Mouse (Mus musculus): ENCODE data around the gene Wnt7b. TPM values are rescaled to one million over a fixed set of nuclear protein-coding genes. Genes with fewer than 3 reads are reported as not detected.

Gene Wnt7b
- total RNA-seq (2021) = not detected
- long read RNA-seq, experiment 1 = 0 reads
- long read RNA-seq, experiment 2 = 0 reads

DNA sequence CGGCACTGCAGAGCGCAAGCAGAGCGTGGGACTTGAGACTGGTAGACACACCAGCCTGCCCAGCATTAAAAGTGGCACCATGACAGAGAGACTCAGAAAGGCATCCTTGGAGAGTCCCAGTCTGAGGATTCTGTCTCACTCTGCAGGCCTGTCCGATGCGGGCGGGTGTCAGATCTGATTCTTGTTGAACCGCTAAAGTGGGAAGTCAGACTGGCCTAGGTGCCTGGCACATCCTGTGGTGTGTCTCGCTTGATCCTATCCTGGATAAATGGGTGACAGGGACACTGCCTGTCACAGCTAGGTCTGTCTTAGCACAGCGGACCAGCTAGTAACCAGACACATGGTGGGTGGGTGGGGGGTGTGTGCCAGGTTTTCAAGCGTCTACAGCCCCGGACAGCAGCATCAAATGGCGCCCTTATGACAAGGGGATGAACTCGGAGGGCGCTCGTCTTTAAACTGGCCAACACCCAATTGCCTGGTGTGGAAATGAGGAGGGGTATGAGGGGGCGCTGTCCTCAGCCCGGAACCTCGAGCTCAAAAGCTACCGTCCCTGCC, at the start of gene Wnt7b:
Wnt7b (minus strand) TSS at position 118 of the 555 bp plus-strand sequence.
- no peak for DNase-seq

DNA sequence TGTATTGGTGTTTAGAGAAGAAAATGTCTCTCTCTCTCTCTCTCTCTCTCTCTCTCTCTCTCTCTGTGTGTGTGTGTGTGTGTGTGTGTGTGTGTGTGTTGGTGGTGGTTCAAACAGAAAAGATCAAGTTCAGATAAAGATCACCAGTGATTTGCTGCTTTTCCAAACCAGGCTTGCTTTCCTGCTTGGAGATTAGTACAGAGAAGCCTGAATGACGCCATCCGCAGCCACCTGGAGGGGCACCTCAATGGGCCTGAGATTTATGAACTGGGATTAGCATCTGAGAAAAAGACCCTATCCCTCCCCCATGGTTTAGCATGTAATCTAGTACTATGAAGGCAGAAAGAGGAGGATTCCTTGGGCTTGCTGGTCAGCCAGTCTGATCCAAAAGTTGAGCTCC, 49.3 kb upstream of the Wnt7b start:
- DNase-seq = no peak

DNA sequence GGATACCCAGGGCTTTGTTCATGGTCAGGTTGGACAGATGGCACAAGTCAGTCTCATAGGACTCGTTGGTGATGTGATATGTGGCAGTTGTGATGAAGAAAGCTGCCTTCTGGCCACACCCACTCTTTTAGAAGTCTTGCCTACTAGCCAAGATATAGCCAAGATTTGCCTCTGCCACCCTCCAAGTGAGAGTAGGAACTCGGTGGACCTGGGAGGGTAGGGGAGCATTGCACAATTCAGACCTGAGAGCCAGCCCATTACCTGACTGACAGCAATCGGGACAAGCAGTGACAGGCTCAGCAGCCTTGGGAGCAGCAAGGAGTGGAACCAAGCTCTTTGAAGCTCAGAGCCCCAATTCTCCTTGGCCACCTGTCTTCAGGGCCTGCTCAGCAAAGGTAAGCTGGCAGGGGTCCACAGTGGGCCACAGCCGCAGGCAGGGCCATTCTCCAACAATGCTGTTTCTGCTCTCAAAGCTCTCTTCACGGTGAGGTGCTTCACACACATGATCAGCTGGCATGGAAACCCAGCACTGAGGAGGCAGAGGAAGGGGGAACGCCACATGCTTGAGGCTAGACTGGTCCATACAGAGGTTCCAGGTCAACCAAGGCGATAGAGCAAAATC, 47.8 kb upstream of the Wnt7b start:
- DNase-seq = no peak

DNA sequence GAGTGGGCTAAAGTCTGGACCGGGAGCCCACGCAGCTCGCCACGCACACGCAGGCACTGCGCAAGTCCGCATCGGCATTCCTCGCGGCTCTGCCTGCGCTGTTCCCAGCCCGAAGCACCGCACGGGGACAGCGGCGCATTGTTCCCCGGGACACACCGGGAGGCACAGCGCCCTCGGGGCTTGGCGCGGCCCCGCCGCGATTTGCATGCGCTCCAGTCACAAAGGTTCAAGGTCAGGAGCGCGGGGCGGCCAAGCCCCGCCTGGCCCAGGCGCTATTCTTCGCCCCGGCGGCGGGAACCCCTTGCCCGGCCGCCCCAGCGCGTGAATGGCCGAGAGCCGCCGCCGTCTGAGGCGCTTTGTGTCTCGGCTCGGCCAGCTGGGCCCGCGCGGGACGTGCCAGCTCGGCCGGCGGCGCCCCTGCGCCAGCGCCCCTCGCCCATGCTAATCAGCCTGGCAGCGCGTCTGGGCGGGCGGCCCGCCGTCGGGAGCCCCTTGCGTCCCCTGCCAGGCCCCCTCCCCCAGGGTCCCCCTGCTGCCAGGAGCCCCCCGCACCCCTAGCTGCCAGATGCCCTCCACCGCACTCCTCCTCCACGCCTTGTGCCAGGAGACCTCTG, 43.5 kb upstream of the Wnt7b start:
- no peak for DNase-seq

DNA sequence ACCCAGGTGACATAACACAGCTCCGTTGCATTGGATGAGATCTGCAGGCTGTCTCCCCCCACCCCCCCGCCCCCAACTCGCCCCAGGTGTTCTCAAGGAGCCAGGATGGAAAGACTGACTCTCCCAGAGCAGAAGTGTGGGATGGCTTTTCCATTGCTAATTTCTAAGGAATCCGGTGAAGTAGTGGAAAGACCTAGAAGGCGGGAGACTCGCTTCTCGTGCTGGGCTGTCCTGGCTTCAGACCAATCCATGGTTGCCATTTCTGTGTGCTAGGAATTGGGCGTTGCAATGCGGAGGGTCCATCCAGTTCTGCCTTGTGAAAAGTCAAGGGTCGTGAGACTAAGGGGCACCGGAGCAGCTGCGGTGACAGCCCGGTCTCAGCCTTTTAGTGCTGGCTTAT, 39.9 kb upstream of the Wnt7b start:
- no peak for DNase-seq

DNA sequence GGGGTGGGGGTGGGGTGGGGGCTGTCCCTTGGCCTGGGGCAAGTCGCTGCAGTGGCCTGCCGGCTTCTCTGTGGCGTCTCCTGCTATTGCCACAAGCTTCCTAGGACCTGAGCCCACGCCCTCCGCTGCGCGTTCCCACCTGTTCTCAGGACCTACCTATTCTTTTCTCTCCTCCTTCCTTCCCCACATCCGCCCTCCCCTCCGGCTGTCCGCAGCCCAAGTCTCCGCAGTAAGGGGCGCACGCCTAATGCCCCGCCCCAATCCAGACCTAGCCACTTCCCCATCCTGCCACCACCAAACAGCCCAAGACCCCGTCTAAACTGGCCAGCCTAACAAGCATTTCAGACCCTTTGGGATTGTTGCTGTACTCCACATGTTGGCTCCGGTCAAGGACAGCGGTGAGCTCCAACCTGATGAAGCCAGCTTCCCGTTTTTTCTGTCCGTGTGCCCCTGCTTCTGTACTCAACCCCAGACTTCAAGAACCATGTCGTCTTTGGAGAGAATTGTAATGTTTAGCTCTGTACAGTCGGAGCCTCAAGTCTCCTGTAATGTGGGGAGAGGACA, 33.3 kb upstream of the Wnt7b start:
- no peak for DNase-seq

DNA sequence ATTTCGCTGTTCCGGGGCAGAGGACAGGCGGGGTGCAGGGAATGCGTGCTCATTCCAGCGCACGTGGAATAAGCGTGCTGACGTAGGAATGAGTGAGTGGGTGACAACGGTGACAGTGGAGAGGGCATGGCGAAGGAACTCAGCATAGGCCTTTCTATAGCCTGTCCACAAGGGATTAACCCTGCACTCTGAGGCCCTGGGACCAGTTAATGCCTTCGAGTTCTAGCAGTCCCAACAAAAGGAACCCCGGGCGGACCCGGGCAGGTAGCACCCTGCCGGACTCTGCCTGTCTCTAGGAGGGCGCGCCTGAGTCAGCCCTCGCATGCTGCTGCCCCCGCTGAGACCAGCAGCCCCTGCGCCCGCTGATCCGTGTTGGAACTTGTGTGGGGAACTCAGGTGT, 32.8 kb upstream of the Wnt7b start:
- no peak for DNase-seq

DNA sequence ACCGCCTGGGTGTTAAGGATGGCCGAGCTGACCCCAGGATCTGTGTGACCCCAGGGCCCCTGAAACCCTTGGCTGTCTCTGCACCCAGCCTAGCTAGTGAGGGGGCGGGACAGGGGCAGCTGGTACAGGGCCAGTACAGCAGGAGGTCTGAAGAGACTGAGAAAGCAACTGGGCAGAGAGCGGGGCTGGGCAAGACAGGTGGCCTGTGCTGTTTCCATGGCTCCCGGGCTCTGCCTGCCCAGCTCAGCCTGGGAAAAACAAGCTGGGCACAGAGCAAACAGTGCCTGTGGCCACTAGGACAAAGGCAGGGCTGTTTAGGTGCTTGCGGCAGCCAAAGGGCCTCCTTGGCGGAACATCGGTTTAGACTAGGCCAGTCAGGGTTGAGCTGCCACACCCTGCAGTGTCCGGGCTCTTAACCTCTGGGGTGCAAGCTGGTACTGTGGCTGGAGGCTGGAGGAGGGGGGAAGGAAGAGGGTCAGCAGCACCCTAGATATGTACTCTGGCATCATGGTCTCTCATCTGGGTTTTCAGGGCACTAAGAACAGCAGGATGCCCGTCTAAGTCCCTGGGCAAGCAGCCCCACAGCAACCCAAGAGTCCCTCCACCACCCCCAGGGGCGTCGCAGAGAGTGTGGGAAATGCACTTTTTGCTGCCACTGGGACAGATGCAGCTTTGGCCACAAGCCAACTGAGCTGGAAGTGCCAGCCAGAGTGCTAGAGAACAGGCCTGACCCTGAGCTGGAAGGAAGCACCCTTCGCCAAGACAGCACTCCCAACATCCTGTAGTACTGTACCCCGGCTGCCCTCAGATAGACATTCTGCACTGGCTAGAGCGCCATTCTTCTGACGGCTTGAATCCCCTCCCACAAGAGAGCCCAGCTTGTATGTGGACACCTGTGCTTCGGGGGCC, 31.3 kb upstream of the Wnt7b start:
- peak; percentile 70 for DNase-seq

DNA sequence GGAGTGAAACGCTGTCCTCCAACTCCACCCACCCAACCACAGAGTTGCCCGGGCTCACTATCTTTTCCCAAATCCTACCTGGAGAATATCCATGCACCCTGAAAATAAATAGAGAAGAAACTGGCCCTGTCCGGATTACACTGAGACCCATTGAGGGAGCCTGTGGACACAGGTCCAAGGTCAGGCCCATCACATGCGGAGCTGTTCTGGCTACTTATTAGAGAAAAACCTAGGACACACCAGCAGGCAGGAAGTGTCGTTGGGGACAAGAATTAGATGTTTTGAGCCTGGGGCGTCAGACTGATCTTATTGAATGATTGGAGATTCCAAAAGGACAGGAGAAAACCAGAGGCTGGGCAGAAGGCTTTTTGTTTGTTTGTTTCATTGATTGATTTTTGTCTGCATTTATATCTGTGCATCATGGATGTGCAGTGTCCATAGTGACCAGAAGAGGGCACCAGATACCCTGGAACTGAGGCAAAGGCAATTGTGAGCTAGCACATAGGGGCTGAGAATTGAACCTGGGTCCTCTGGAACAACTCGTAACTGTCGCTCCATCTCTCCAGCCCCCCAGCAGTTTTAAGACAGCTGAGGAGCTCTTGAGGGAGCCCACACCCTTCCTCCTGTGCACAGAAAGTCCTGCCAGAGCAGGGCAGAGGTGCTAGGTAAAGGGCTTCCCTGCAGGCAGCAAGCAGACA, 30.5 kb upstream of the Wnt7b start:
- no peak for DNase-seq

DNA sequence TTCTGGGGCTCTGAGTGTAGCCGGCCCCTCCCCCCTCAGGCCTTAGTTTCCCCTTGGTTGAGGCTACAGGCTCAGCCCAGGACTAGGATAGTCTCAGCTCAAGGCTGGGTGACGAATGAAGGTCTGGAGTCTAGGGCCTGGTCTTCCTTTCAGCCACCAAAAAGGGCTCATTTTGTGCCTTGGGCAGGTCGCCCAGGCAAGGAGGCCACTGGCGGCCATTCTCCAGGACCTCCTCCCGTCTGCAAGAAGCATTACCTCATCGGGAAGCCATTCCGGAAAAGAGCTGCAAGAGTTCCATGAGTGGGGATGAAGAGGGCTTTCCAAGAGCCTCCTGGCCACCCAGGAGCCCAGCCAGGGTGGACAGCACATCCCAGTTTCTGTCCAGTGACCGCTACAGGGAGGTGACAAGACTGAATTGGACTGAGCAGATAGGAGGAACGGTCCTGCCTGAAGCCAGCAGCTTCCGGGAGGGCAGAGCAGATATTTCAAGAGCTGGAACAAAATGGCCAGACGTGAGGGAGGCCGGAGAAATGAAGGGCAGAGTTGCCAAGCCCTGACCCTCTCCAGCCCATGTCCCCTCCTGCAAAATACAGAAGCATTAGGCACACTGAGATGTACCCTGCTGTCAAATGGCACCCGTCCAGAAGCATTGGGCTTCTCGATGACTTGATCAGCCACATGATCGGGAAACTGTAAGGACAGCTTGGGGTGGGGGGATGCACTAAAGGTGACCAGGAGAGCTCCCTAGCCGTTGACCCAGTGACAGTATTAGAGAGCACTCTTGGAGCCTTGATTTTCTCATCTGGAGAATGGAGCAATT, 29.6 kb upstream of the Wnt7b start:
- peak; percentile 88 for DNase-seq

DNA sequence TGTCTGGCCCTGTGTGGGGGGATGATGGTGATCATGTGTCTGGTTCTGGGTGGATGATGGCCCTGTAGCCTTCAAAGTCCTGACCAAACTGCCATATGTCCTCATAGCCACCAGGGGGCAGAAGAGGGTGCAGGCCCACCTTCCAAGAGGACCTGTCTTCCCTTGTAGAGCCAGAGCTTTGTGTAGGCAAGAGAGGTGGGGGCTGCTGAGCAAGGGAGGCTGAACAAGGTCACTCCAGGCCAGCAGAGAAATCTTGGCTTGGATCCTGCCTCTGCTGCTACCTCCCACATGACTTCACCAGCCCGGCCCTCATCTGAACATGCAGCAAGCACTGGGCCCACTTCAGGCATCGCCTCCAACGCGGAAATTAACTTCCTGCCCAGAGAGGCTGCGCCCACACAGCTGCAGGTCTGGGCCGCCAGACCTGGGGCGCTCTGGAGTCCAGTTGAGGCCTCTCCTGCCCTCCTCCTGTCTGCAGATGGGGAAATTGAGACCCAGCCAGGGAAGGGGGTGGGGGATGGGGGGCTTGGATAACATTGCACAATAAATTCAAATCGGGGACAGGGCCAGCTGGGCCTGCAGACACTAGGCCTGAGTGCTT, 28.4 kb upstream of the Wnt7b start:
- peak; percentile 95 for DNase-seq

DNA sequence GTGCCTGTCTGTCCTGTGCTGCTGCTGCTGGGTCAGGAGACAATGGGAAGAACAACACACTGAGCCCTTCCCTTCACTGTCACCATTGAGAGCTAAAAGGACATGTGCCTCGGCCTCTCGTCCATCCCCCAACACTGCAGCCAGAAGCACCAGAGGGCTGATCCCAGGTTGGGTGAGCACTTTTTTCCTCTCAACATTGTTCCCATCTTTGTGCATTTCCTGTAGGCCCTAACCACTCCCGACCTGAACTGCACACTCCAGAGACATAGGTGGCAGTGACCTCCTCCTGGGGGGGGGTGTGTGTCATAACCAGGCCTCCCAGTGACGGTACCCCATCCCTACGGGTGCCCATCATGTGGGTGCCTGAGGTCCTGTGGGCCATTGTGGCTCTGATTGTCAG, 27.8 kb upstream of the Wnt7b start:
- no peak for DNase-seq

DNA sequence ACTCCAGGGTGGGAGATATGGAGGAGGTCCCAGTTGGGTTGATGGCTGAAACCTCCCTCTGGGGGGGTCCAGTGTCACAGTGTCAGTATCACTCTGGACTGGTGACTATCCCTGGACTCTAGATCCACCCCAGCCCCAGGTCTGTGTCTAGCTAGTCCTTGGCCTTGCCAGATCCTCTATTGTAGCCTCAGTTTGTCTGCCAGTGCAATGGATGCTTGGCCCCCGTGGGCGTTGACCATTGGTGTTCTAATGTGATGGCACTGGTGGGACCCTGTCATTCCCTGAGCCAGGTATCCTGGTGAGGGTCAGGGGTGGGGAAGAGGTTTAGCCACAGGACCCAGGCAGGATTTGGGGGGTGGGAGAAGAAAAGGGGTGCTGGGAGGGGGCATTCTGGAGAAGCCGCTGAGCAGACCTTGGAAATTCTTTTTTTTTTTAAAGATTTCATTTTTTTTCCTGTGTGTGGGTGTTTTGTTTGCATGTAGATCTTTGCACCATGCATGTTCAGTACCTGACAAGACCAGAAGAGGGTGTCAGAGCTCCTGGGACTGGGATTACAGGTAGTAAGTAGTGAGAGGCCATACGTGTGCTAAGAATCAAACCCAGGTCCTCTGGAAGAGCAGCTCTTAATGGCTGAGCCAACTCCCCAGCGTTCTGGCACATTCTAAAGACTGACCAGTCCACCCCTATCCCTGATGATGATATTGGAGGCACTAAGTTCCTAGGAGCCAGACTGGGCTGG, 27.2 kb upstream of the Wnt7b start:
- no peak for DNase-seq

DNA sequence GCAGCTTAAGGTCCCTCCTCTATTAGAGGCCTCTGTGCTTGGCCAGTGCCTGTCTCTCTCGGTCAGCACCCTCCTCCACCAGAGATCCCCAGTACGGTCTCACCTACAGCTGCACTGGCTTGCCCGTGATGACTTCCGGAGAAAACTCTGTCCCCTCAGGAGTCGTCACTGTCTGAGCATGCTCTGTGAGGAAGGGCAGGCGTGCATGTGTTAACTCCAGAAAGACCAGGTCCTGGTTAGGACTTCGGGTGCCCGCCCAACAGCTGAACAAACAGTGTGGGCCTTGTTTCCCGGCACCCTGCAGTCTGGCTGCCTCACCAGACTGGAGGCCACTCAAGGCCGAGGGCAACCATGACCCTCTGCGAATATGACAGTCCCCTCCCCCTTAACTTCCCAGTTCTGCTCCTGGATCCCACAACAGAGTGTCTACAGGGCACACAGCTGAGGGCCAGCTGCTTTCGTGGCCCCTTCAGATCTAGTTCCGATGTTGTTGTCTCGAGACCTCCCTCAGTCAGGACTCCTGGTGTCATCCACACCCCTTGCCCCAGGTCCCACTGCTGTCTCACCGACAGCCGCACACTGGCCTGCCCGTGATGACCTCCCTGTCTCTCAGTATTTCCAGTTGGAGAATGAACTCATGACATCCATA, 23.8 kb upstream of the Wnt7b start:
- DNase-seq = peak; percentile 50

DNA sequence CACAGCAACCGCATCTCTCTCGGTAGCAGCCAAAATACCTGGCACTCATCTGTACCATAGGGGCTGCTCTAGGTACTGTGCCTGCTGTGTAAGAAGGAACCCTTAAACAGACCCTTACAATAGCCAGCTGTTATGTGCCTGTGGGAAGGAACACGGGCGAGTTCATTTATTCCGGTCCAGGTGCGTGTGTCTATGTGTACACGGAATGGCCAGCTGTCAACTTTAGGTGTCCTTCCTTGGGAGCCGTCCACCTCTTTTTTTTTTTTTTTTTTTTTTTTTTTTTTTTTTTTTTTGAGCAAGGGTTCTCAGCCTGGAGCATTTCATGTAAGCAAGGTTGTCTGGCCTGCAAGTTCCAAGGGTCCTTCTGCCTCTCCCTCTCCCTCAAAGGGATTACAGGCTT, 22.7 kb upstream of the Wnt7b start:
- DNase-seq = no peak

DNA sequence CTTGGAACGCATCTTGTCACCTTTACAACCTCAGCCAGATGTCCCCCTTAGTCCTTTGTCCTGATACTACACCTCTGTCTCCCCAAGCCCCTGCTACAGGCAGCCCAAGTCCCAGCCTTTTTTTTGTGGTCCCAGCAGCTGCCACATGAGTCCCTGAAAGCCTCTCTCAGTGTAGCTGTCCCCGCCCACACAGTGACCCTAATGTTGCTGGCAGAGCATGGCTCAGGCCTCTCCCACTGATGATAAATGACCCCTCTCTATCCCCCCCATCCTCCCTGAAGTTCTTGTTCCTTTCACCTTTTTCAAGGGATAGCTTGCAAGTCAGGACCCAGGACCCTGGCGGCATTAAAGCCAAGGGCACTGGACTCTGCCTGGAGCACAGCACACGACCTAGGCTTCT, 22.2 kb upstream of the Wnt7b start:
- no peak for DNase-seq

DNA sequence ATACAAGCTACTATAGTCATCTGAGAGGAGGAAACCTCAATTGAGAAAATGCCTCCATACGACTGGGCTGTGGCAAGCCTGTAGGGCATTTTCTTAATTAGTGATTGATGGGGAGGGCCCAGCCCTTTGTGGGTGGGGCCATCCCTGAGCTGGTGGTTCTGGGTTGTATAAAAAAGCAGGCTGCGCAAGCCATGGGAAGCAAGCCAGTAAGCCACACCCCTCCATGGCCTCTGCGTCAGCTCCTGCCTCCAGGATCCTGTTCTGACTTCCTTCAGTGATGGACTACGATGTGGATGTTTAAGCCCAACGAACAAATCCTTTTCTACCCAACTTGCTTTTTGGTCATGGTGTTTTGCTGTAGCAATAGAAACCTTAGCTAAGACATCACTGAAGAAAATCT, 21.1 kb upstream of the Wnt7b start:
- peak; percentile 66 for DNase-seq

DNA sequence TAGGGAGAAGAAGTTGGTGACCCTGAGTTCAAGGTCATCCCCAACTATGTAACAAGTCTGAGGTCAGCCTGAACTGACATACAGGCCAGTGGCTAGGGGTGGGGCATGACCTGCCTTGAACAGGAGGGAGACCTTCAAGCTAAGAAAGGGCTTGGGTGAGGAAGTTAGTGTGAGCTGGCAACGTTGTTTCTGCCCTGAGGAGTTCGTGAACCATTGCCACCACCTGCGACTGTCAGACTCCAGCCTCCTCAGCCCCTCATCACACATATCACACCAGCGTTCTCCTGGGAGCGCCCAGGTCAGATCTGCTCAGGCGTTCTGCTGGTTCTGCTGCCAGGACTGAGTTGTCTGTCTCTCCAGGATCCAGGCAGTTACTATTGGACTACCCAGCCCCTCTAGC, 20.5 kb upstream of the Wnt7b start:
- no peak for DNase-seq

DNA sequence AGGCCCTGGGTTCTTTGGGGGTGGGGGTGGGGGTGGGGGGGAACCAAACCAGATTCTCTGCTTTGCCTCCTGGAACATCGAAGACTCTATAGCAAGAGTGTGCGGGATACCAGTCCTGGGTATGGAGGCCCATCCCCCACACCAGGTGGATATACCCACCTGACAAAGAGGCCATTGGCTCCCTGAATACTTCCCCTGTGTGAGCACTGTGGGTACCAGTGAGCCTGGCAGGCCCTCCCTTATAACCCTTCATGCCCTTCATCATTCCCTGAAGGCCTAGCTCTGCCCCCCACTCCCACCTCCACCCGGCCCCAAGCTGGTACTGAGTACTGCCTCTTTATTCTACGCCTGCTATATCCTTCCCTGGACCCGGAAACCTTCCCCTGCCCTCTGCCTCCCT, 19.7 kb upstream of the Wnt7b start:
- DNase-seq = no peak
